ENCODE assay signal across 16 mouse cellular contexts in the genomic region with DNA sequence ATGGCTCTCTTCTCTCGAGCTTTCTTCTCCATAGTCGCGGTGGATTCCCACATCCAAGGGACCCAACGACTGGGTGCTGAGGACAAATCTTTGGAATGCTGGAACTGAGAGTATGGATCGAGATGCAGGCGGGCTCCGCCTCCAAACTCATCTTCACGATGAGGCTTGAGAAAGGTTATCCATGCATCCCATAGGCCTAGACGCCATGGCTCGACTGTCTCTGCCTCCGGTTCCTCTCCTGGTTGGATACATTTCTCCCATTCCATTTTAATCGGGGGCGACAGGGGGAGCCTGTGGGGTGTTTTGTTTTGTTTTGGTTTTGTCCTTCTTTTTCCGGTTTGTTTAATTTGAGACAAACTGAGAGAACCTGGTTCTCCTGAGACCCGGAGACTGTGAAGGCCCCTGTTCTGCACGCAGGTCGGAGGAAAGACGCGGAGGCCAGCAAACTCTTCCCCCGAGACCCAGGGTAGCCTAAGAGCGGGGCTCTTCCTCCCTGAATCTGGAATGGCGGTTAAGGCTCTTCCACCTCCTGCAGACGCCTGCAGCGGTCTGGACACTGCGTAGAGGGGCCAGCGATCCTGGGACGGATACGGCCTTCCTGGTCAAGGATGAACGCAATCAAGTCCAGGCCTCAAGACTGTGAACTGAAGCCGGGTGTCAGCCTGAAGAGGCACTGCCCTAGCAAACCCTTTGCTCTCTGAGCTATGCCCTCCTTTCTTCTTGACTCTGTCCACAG. TPM values are rescaled to one million over a fixed set of nuclear protein-coding genes. Genes with fewer than 3 reads are reported as not detected.
DNase-seq lines count a peak whose midpoint lies in the region; ATAC-seq lines count a peak whose summit lies in the region.
"Had no signal": no experiment of that assay in that cellular context is flagged by ENCODE, and none has a peak within 500 bp of the region (broad histone marks: within the 10 kb centered on the region; RNA-seq: fewer than 3 reads in every experiment).

No protein-coding gene starts in this region.

- no peaks in the 10 kb centered on the region for H3K9me3 ChIP-seq in heart, embryonic 13.5 days
- no peaks in the 10 kb centered on the region for H3K9me3 ChIP-seq in lung, embryonic 16.5 days (ENCODE audit: control insufficient read depth, low read length)
- H3K9me3 ChIP-seq in limb, embryonic 13.5 days, result no peaks in the 10 kb centered on the region
- H3K9me3 ChIP-seq: midbrain, embryonic 12.5 days; neural tube, embryonic 13.5 days had no signal

- peaks cover 31% of the 10 kb centered on the region for H3K4me1 ChIP-seq in heart, embryonic 13.5 days
- peaks cover 7% of the 10 kb centered on the region for H3K4me1 ChIP-seq in lung, embryonic 16.5 days (replicated peaks; ENCODE audit: control insufficient read depth, insufficient read depth, low read length)
- H3K4me1 ChIP-seq in limb, embryonic 13.5 days, result peaks cover 23% of the 10 kb centered on the region

- peaks cover 99% of the 10 kb centered on the region for H3K27me3 ChIP-seq in heart, embryonic 13.5 days (replicated peaks)
- peaks cover 92% of the 10 kb centered on the region for H3K27me3 ChIP-seq in lung, embryonic 16.5 days (ENCODE audit: control insufficient read depth, insufficient read depth, low read depth, low read length)
- peaks cover 96% of the 10 kb centered on the region for H3K27me3 ChIP-seq in limb, embryonic 13.5 days

- no peak overlapping the region for H3K9ac ChIP-seq in heart, embryonic 13.5 days
- H3K9ac ChIP-seq in lung, embryonic 16.5 days (ENCODE audit: low read length), result no peak overlapping the region
- H3K9ac ChIP-seq in limb, embryonic 13.5 days, result no peak overlapping the region
- H3K9ac ChIP-seq: midbrain, embryonic 12.5 days; neural tube, embryonic 13.5 days had no signal

- ATAC-seq in heart, embryonic 13.5 days (ENCODE audit: extremely low read depth, insufficient number of reproducible peaks, low FRiP score, low TSS enrichment), result no peak
- ATAC-seq in lung, embryonic 16.5 days (ENCODE audit: low read depth), result no peak
- no peak for ATAC-seq in limb, embryonic 13.5 days (ENCODE audit: low FRiP score, low read depth)

- H3K4me3 ChIP-seq in heart, embryonic 13.5 days, result peak overlapping the region; percentile 20
- H3K4me3 ChIP-seq in lung, embryonic 16.5 days (ENCODE audit: low read length), result 0 out of 2 replicates have a peak overlapping the region, but pooled peaks have one; percentile 1
- peak overlapping the region; percentile 13; the same call in 1 of the 2 replicates for H3K4me3 ChIP-seq in limb, embryonic 13.5 days
- H3K4me3 ChIP-seq: midbrain, embryonic 12.5 days; neural tube, embryonic 13.5 days had no signal

- H3K36me3 ChIP-seq in heart, embryonic 13.5 days, result no peaks in the 10 kb centered on the region
- no peaks in the 10 kb centered on the region for H3K36me3 ChIP-seq in lung, embryonic 16.5 days (ENCODE audit: control insufficient read depth, insufficient read depth, low read length)
- no peaks in the 10 kb centered on the region for H3K36me3 ChIP-seq in limb, embryonic 13.5 days
- H3K36me3 ChIP-seq: midbrain, embryonic 12.5 days; neural tube, embryonic 13.5 days had no signal

- no peak overlapping the region for H3K27ac ChIP-seq in heart, embryonic 13.5 days (replicated peaks)
- no peak overlapping the region for H3K27ac ChIP-seq in lung, embryonic 16.5 days (ENCODE audit: low read length)
- no peak overlapping the region for H3K27ac ChIP-seq in limb, embryonic 13.5 days
- H3K27ac ChIP-seq: midbrain, embryonic 12.5 days; neural tube, embryonic 13.5 days had no signal

- no peak for DNase-seq in heart, adult 8-10 months (ENCODE audit: low spot score)
- no peak for DNase-seq in lung, postnatal 25 days (ENCODE audit: low spot score)
- peak; percentile 44 for DNase-seq in ZHBTc4 (ENCODE audit: low read depth, low spot score)
- no peak for DNase-seq in thymus, postnatal 36 days
- DNase-seq: cerebellum, adult 8-10 months; lung, adult 18-20 months had no signal

- WGBS in heart, embryonic 13.5 days, result 3% methylated on average over 30 of the region's 30 CpGs
- 3% methylated on average over 30 of the region's 30 CpGs for WGBS in lung, embryonic 16.5 days
- WGBS in limb, embryonic 13.5 days, result 3% methylated on average over 30 of the region's 30 CpGs

- H3K4me2 ChIP-seq in heart, embryonic 13.5 days, result peak overlapping the region; percentile 34
- no peak overlapping the region for H3K4me2 ChIP-seq in lung, embryonic 16.5 days (ENCODE audit: low read depth, low read length)
- H3K4me2 ChIP-seq in limb, embryonic 13.5 days (replicated peaks), result 0 out of 2 replicates have a peak overlapping the region, but pooled peaks have one; percentile 14
- H3K4me2 ChIP-seq: midbrain, embryonic 12.5 days; neural tube, embryonic 13.5 days had no signal

RNA-seq across cellular contexts. Expression of a gene that starts 4.6 kb away (rescaled TPM):
- polyA plus RNA-seq in heart, embryonic 13.5 days (2015; fragmentation: Nextera tagmentation; extraction: Ambion mirVana), result not detected in 2 replicates
- total RNA-seq in heart, adult 8-10 months (2022), result not detected
- not detected in 2 replicates for polyA plus RNA-seq in lung, embryonic 16.5 days (2015; fragmentation: Nextera tagmentation; extraction: Ambion mirVana)
- polyA plus RNA-seq in limb, embryonic 13.5 days (2015; fragmentation: Nextera tagmentation; extraction: Ambion mirVana), result 1.1 and 1.4 TPM in 2 replicates
- total RNA-seq: granulocyte monocyte progenitor cell, adult 5-6 weeks; left cerebral cortex, adult 8-10 months had no signal
- polyA plus RNA-seq: frontal cortex, adult 2 months had no signal

RNA-seq across cellular contexts. Expression of a gene that starts 27.2 kb away (rescaled TPM):
- not detected in 2 replicates for polyA plus RNA-seq in heart, embryonic 13.5 days (2015; fragmentation: Nextera tagmentation; extraction: Ambion mirVana)
- under 1 TPM in 1 of 4 experiments, not detected in 3; 0.17 TPM for total RNA-seq in heart, adult 8-10 months (2022)
- polyA plus RNA-seq in lung, embryonic 16.5 days (2015; fragmentation: Nextera tagmentation; extraction: Ambion mirVana), result 1.4 TPM in 2 replicates
- not detected in 2 replicates for polyA plus RNA-seq in limb, embryonic 13.5 days (2015; fragmentation: Nextera tagmentation; extraction: Ambion mirVana)
- total RNA-seq: granulocyte monocyte progenitor cell, adult 5-6 weeks; left cerebral cortex, adult 8-10 months had no signal
- polyA plus RNA-seq: inflammation-experienced regulatory T-cells, adult 6 months; midbrain, embryonic 12.5 days; neural tube, embryonic 13.5 days had no signal

RNA-seq across cellular contexts. Expression of a gene that starts 38.0 kb away (rescaled TPM):
- polyA plus RNA-seq in heart, embryonic 13.5 days (2015; fragmentation: Nextera tagmentation; extraction: Ambion mirVana), result 0.09 TPM in 1 of 2 replicates, not detected in the other
- total RNA-seq in heart, adult 8-10 months (2022), result 1 to 10 TPM in 1 of 4 experiments, under 1 TPM in 3; 0.46 to 1.1 (median 0.75) TPM
- polyA plus RNA-seq in lung, embryonic 16.5 days (2015; fragmentation: Nextera tagmentation; extraction: Ambion mirVana), result not detected in 2 replicates
- not detected in 2 replicates for polyA plus RNA-seq in limb, embryonic 13.5 days (2015; fragmentation: Nextera tagmentation; extraction: Ambion mirVana)
- total RNA-seq: granulocyte monocyte progenitor cell, adult 5-6 weeks had no signal
- polyA plus RNA-seq: embryonic facial prominence, embryonic 14.5 days; inflammation-experienced regulatory T-cells, adult 6 months; midbrain, embryonic 12.5 days; neural tube, embryonic 13.5 days had no signal

RNA-seq across cellular contexts. Expression of a gene that starts 46.8 kb away (rescaled TPM):
- not detected in 2 replicates for polyA plus RNA-seq in heart, embryonic 13.5 days (2015; fragmentation: Nextera tagmentation; extraction: Ambion mirVana)
- under 1 TPM in 1 of 4 experiments, not detected in 3; 0.22 TPM for total RNA-seq in heart, adult 8-10 months (2022)
- 0.14 TPM in 1 of 2 replicates, not detected in the other for polyA plus RNA-seq in lung, embryonic 16.5 days (2015; fragmentation: Nextera tagmentation; extraction: Ambion mirVana)
- 0.20 and 0.25 TPM in 2 replicates for polyA plus RNA-seq in limb, embryonic 13.5 days (2015; fragmentation: Nextera tagmentation; extraction: Ambion mirVana)
- total RNA-seq: left cerebral cortex, adult 8-10 months had no signal
- polyA plus RNA-seq: frontal cortex, adult 2 months; midbrain, embryonic 12.5 days; neural tube, embryonic 13.5 days had no signal

RNA-seq across cellular contexts. Expression of a gene that starts 59.6 kb away (rescaled TPM):
- 0.23 and 0.27 TPM in 2 replicates for polyA plus RNA-seq in heart, embryonic 13.5 days (2015; fragmentation: Nextera tagmentation; extraction: Ambion mirVana)
- total RNA-seq in heart, adult 8-10 months (2022), result under 1 TPM; 0.25 to 0.57 (median 0.47) TPM
- polyA plus RNA-seq in lung, embryonic 16.5 days (2015; fragmentation: Nextera tagmentation; extraction: Ambion mirVana), result 0.08 and 0.35 TPM in 2 replicates
- not detected in 2 replicates for polyA plus RNA-seq in limb, embryonic 13.5 days (2015; fragmentation: Nextera tagmentation; extraction: Ambion mirVana)
- total RNA-seq: granulocyte monocyte progenitor cell, adult 5-6 weeks; left cerebral cortex, adult 8-10 months had no signal
- polyA plus RNA-seq: embryonic facial prominence, embryonic 14.5 days; frontal cortex, adult 2 months; inflammation-experienced regulatory T-cells, adult 6 months; midbrain, embryonic 12.5 days; neural tube, embryonic 13.5 days had no signal
